Mouse (Mus musculus): ENCODE measurements around the gene Ndufaf5.
"Not testable (repeated sequence)": the region's sequence is repeated elsewhere in the genome, so short reads cannot be mapped to it uniquely, and the experiment has no call there.

The Ndufaf5 gene

DNA sequence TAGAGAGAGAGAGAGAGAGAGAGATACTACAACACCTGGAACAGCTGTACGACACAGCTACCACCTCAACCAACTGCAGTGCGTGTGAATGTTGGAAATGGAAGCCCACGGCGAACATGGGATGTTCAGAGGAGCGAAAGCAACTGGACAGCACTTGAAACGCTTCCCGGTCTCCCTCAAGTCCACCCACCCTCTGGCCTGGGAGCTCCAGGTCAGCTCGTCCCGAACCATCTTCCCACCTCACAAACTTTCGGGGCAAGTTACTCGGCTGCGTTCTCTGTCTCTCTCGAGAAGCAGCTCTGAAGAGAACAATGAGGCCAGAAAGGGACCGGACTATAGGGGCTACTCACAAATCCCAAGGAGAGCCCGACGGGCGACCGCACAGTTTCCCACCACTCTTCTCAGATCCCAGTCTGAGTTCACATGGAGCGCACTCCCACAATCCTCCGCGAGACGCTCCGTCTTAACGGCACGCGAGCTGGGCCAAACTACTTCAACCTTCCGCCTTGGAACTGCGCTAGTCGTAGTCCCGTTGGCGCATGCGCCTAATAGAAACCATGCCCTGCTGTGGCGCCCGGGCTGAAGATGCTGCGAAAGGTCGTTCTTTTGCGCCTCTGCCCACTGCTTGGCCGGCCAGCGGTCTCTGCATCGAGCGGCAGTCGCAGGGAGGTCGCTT lies at the start of gene Ndufaf5, which contains the start of gene Esf1:
Gene Ndufaf5 (plus strand): TSS at position 523 of the 676 bp plus-strand sequence.
Gene Esf1 (minus strand): TSS at position 438 of the 676 bp plus-strand sequence.
- DNase-seq, result peak; percentile 88 to 91

DNA sequence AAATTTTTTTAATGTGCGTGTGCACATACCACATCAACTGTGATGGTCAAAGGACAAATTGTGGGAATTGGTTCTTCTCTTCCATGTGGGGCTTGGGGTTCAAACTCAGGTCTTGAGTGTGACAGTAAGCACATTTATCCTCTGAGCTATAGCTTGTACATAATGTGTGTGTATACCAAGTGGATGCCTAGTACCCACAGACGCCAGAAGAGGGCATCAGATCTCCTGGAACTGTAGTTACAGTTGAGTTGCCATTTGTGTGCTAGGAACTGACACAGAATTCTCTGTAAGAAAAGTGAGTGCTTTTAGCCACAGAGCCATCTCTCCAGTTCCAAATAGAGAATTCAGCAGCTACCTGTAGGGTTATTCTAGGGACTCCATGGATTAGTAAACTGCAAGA lies 44.9 kb upstream of the Ndufaf5 start:
- DNase-seq, result no peak

DNA sequence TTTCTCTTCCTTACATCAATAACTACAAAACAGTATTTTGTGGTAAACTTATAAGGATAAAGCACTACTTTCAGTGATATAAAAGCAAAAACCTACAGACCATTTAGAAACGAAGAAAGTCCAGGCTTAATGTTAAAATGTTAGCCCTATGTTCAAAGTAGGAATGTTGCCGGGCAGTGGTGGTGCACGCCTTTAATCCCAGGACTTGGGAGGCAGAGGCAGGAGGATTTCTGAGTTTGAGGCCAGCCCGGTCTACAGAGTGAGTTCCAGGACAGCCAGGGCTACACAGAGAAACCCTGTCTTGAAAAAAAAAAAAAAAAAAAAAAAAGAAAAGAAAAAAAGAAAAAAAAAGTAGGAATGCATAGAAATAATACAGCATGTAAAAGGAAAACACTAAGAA lies 18.7 kb upstream of the Ndufaf5 start, which contains the start of gene Gm17374:
Gene Gm17374 (plus strand): TSS at position 301 of the 400 bp plus-strand sequence.
- not testable (repeated sequence) for DNase-seq

DNA sequence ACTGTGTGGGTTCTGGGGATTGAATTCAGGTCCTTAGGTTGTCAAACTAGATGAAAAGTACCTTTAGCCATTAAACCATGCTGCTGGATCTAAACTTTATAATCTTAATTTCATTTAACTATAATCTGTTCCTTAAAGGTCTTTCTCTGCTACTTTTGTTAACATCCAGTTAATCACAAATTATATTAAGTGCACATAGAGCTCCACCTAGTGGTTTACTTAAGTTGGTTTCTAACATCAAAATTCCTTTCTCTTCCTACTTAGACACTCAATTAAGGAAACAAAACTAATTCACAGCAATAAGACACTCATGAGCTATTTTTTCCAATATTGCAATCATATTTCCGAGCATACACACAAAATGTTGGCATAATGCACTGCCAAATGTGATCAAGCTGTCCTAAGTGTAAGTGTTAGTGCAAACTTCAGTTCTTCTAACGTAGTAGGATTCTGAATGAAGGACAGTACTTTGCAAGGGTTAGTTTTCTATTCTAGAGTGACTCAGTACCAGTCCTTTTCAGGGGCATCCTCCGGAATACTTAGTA lies 11.2 kb upstream of the Ndufaf5 start:
- DNase-seq, result no peak

- no peak for DNase-seq
These were observed 7.0 kb upstream of the Ndufaf5 start for GRCm38 (mm10) chr2:140163351-140163854.

DNA sequence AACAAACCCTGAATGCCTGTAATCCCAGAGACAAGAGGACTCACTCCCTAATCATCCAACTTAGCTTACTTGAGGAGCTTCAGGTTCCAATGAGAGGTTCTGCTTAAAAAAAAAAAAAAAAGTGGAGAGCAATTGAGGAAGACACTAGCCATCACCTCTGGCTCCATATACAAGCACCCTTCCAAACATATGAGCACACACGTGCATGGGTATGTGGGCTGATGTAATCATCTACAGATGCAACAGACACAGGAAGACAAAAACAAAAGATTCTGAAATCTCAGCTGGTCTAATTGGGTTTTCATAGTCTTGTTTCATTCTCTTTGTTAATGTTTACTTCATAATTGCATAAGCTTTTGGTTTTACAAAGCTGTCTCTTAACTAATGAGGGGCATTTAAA lies 1.4 kb upstream of the Ndufaf5 start:
- no peak for DNase-seq

DNA sequence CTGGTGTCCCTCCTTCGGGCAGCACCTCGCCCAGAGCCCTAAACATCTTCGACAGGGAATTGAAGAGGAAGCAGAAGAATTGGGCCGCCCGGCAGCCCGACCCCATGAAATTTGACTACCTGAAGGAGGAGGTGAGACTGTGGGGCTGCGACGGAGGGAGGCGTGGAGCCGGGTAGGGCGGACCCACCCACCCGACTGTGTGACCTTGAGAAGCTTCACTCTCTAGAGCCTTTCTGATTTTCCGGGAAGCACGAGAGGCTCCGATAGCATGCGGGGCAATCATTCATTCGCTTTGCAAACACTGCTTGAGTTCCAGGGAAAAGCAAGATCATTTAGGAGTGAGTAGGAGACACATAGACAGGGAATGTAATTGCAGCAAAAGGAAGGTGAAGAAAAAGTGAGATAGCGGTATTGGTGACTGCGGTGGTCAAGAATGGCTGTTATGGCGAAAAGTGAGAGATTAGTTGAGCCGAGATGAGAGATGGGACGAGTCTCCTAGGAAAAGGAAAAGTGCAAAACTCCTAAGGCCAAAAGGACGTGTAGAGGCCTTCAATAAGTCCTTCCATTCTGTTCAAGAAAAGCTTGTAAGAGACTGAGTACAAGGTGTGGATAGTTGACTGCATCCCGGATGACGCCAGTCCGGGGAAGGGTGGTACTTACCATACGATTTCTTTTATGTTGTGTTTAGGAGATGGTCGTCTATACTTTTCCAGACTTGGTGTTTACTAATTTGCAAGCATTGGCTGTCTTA lies 529 bp downstream of the Ndufaf5 start:
- no peak for DNase-seq

DNA sequence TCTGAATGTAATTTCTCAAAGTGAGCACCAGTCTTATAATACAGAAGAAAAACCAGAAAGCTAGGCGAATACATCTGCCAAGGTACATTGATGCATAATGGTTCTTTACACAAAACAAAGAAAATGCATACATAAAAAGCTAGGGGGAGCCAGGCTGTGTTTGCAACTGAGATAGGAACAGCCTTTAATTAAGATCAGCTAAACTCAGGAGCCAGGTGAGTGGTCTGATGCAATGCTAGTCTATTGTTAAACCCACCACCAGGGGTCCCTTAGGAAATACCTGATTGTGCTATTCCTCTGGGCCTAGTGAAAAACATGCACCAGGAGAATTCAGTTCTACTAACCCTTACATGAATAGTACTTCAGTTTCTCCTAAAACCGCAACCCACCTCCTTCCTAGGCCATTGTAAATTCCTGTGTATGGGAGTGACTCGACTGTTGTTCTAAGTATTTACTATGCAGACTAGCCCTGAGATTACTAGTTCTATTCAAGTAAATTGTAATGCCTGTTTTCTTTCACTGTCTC lies 15.3 kb downstream of the Ndufaf5 start:
- not testable (repeated sequence) for DNase-seq

DNA sequence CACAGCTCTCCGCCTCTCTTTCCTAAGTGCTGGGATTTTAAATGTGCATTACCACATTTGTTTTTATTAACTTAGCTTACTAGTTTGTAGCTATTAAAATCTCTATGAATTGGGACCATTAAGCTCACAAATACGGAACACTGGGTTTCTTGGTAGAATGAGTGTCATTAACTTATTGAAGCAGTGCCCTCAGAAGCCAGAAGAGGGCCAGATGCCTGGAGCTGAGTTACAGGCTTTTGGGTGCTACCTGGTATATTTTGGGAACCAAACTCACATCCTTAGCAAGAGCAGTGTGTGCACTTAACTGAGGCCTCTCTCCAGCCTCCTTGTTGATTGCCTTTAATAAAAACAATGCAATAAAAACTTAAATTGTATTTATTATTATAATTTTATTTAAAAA lies 30.3 kb downstream of the Ndufaf5 start:
- DNase-seq, result no peak

DNA sequence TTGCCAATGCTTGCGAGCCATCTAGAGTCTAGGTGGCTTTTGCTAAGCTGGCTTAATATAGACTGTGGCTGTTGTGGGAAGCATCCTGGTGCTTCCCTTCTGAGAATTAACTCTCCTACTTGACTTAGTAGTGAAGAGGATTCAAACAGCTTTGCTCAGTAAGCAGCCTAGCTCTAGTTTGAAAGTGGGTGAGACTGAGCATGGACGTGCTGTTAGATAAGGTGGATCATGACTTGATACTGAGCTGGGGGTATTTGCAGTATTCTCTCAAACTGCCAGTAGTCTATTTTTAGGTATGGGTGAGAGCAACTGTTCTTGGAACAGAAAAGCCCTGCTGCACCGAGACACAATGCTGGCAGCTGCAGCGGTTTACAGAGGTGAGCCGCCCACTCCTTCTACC lies 32.1 kb downstream of the Ndufaf5 start:
- no peak for DNase-seq

- DNase-seq, result no peak
These were observed 33.3 kb downstream of the Ndufaf5 start for GRCm38 (mm10) chr2:140203756-140204155.

DNA sequence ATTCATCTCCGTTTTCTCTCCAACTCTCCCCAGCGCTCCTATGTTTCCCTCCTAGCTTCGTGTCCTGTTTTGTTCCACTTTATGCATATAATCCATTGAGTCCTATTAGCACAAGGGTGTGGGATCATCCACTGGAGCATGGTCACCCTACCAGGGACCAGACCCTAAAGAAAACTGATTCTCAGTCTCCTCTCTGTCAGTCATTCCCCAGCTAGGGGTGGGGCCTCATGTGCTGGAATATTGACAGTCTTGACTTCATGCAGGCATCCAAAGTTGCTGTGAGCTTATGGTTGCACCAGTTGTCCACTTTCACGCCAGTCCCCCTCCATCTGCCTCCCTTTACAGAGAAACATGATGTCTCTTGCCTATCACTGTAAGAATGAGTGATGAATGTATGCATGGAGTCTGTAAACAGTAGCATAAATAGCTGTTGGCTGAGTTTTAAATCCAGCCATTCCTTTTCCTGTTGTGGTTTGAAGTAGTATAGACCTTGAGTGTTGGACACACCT lies 44.1 kb downstream of the Ndufaf5 start:
- DNase-seq, result no peak

- DNase-seq, result no peak
These were observed 45.0 kb downstream of the Ndufaf5 start for GRCm38 (mm10) chr2:140215415-140215814.

- DNase-seq, result no peak
These were observed 45.5 kb downstream of the Ndufaf5 start for GRCm38 (mm10) chr2:140215965-140216364.

DNA sequence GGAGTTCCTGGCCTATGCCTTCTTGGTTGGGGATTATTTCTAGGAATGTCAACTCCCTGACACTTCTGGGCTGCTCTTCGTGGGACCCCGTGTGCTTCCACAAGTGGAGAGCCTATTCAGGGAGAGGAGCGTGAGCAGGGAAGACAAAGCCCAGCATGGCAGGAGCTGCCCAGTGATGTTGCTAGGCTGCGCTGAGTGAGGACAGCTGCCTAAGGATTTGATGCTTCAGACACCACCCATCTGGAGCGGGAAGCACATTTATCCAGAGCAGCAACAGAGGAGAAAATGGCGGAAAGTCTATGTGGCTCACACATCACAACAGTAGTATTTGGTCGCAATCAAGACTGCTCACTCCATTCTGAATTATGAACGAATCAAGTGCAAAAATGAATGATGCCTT lies 49.9 kb downstream of the Ndufaf5 start:
- DNase-seq, result no peak

GRCm38 (mm10) chr2:140230295-140230694 lies 59.8 kb downstream of the Ndufaf5 start:
- no peak for DNase-seq

GRCm38 (mm10) chr2:140237245-140237644 lies 66.8 kb downstream of the Ndufaf5 start:
- no peak for DNase-seq

DNA sequence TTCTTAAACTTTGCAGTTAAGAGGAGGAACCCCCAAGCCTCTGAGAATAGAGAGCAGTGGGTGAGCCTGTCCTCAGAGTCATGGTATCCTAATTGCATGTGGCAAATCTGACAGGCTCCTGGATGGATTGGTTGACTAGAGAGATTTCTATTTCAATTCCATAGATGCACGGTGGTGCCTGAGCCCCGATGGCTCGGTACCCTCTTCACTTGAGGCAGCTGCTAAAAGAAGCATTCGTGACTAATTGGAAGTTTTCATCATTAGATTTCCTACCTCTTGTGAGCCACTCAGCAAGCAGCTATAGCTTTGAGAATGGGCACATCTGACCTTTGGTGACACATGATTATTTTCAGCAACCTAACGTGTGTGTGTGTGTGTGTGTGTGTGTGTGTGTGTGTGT lies 71.9 kb downstream of the Ndufaf5 start:
- DNase-seq, result no peak

- DNase-seq, result no peak
These were observed 72.7 kb downstream of the Ndufaf5 start for GRCm38 (mm10) chr2:140243105-140243504.
